Mouse (Mus musculus) heart, adult 9 months (tissue): ENCODE data around the gene B3galt4.

Source experiments
- DNase-seq, 2 experiments: peaks; one replicate each; pipeline ENCODE4 v3.0.0; 2022; ENCODE audit warnings: low spot score in 2 of 2

Gene B3galt4

GRCm38 (mm10) chr17:33943454-33943853 is 7.8 kb downstream of the B3galt4 start:
- DNase-seq = no peak

GRCm38 (mm10) chr17:33941381-33941780 is 9.9 kb downstream of the B3galt4 start:
- DNase-seq = no peak

- DNase-seq = no peak
Observed at GRCm38 (mm10) chr17:33940981-33941380, 10.3 kb downstream of the B3galt4 start.

GRCm38 (mm10) chr17:33940206-33940805 is 11.0 kb downstream of the B3galt4 start, which contains the start of the genes Pfdn6 and Wdr46:
TSS of gene Pfdn6 (minus strand) at chr17:33940343.
TSS of gene Wdr46 (plus strand) at chr17:33940660.
- DNase-seq = peak; percentile 84 to 92

- DNase-seq = no peak
Observed at GRCm38 (mm10) chr17:33938783-33939182, 12.5 kb downstream of the B3galt4 start.

GRCm38 (mm10) chr17:33936993-33937392 is 14.3 kb downstream of the B3galt4 start:
- no peak for DNase-seq

- no peak for DNase-seq
Observed at GRCm38 (mm10) chr17:33935422-33936055, 15.7 kb downstream of the B3galt4 start.

- no peak for DNase-seq
Observed at GRCm38 (mm10) chr17:33932970-33933369, 18.3 kb downstream of the B3galt4 start.

- DNase-seq = no peak
Observed at GRCm38 (mm10) chr17:33932448-33932847, 18.8 kb downstream of the B3galt4 start.

- no peak for DNase-seq
Observed at GRCm38 (mm10) chr17:33931947-33932346, 19.3 kb downstream of the B3galt4 start.

GRCm38 (mm10) chr17:33931159-33931866 is 20.0 kb downstream of the B3galt4 start:
- DNase-seq = no peak

- DNase-seq = peak; percentile 71 to 74
Observed at GRCm38 (mm10) chr17:33930280-33931158, 20.8 kb downstream of the B3galt4 start.

GRCm38 (mm10) chr17:33929371-33930279 is 21.7 kb downstream of the B3galt4 start, which contains the start of gene Rgl2:
TSS of gene Rgl2 (plus strand) at chr17:33929543.
- peak; percentile 80 to 87 for DNase-seq

- DNase-seq = no peak
Observed at GRCm38 (mm10) chr17:33928251-33928947, 22.9 kb downstream of the B3galt4 start.

GRCm38 (mm10) chr17:33926207-33926932 is 24.9 kb downstream of the B3galt4 start:
- DNase-seq = no peak

- no peak for DNase-seq
Observed at GRCm38 (mm10) chr17:33925406-33926116, 25.7 kb downstream of the B3galt4 start.

- no peak for DNase-seq
Observed at GRCm38 (mm10) chr17:33924577-33925283, 26.6 kb downstream of the B3galt4 start.

- DNase-seq = no peak
Observed at GRCm38 (mm10) chr17:33921361-33921760, 29.9 kb downstream of the B3galt4 start.
